Mouse (Mus musculus) testis, postnatal 10 days (tissue): Measurements from ENCODE around the gene Zc3h18.

Experiments used
- DNase-seq: peaks from one replicate; pipeline ENCODE4 v3.0.0; 2021; ENCODE audit warnings: low spot score

Gene Zc3h18

DNA sequence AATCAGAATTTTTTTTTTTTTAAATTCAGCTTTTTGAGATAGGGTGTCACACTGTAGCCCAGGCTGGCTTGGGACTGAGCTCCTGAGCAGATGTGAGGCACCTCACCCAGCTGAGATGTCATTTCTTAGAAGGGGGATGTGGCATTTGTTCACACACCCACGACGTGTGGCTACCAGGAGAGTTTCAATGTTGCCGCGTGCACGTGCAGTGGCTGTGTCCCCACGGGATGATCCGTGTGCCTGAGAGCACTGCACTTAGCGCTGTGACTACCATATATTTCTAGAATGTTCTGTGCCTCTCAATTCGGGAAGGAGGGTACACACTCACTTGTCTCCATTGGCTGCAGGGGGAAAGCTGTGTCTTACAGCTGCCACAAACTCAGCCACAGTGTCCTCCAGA, 59.7 kb downstream of the Zc3h18 start:
- no peak for DNase-seq

DNA sequence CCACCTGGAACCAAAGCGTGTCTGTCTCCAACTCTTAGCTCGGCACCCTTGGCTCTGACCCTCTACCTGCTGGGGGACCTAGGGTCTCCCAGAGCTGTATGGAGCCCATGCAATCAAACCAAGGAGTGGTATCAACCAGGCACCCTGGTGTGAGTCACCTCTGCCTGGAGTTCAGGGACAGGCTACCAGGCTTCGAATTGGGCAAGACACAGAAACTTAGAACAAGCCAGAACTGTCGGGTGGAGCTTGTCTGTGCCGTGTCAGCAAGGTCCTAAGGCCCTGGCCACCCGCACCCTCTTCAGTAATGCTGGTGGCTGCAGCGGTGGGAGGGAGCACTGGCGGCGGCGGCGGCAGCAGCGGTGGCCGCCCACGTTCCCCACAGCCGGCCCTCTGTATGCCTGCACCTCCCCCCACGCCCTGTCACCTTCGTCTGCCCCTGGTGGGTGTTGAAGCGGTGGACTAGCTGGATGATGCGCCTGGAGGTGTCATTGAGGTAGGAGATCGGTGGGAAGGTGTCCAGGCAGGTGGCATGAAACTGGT, 60.2 kb downstream of the Zc3h18 start:
- no peak for DNase-seq

- DNase-seq: no peak
Measured at GRCm38 (mm10) chr8:122437708-122438331, 61.4 kb downstream of the Zc3h18 start.

GRCm38 (mm10) chr8:122439336-122439735, 62.9 kb downstream of the Zc3h18 start:
- no peak for DNase-seq

DNA sequence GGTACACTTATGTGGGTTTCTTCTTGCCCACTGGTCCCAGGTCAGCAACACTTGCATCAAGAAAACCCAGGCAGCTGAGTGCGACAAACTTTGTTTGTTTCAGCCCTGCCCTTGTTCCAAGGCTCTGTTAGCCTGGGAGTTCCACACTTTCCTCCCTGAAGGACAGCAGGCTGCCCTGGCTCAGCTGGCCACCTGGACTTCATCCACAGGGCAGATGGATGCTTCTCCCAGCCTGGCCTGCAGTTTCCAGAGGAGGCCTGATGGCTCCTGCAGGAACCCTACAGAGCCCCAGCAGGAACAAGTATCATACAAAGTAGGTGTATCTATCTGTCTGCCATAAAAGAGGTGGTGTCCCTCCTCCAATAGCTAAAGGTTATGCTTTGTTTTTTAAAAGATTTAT, 64.9 kb downstream of the Zc3h18 start:
- no peak for DNase-seq

DNA sequence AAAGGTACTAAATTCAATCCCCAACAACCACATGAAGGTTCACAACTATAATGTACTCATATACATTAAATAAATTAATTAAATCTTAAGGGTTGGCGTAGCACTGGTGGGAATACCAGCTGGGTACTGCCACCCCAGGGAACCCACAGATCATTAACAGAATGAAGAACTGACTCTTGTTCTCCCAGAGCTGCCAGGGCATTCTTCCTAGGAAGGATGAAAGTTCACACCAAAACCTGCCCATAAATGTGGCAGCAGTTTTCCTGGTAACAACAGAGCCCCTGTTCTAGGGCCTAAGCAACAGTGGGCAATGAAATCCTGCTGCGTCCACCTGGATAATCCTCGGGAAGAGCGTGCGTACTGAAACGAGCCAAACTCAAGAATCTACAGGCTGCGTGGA, 65.9 kb downstream of the Zc3h18 start:
- no peak for DNase-seq

- DNase-seq: no peak
Measured at GRCm38 (mm10) chr8:122442781-122443180, 66.4 kb downstream of the Zc3h18 start.

DNA sequence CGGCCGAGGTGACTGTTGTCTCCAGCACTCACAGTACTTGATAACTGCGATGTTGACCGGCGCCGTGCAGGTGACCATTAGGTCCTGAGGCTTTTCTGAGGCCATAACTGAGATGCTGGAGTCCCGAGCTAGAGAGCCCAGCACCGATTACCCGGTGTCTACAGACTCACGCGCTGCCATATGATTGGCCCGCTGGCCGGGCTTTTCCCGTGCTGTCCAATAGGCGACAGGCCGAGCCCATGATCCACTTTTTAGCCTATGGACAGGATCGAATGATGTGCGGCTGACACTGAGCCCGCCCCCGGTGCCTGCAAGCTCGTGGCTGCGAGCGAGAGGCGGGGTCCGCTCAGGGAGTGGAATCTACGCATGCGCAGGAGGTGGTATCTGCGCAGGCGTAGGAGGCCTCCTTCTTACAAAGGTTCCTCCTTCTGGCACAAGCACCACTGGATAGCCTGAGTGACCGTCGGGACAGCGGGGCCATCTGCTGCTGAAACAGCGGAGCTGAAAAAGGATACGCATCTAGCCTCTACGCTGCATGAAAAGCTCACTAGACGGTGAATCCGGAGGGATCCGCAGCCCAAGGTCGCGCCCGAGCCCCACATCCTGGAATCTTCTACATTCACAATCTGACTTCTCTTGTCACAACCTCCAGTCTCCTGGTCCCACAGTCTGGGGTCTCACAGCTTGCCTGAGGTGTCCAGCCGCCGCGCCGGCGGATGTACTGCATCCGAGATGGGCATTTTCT, 67.0 kb downstream of the Zc3h18 start, which contains the start of gene Mvd:
Gene Mvd (minus strand): TSS at position 161 of the 745 bp plus-strand sequence.
- DNase-seq: peak; percentile 97

DNA sequence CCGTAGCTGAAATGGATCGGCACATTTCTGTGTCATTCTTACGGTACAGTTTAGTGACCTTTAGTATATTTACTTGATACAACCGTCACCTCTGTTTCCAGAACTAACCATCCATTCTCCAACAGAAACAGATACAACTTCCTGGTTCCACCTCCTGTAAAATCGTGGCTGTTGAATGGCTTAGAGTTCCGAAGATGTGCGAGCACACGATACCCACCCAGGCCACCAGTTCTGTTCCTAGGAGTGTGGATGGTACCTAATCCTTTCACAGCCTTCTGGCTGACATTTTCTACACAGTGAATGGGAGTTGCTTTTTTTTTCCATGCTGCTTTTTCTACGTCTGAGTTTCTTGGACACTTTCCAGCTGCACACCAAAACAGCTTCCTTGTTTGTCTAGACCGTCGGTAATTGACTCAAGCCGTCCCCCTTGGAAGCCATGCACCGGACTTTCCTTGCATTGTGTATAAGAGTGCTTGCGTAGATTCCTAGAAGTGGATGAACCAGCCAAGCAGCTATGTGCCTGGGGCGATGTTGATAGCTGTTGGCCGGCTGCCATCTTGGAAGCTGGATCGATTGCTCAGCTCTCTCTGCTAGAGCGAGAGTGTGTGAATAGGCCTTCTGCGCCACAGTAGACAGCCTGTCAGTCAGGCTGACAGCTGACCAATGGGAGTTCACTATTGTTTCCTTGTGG, 67.8 kb downstream of the Zc3h18 start:
- DNase-seq: peak; percentile 83

GRCm38 (mm10) chr8:122445203-122445602, 68.8 kb downstream of the Zc3h18 start:
- DNase-seq: no peak

GRCm38 (mm10) chr8:122451161-122451703, 74.8 kb downstream of the Zc3h18 start:
- DNase-seq: no peak

GRCm38 (mm10) chr8:122452154-122452553, 75.7 kb downstream of the Zc3h18 start:
- no peak for DNase-seq

DNA sequence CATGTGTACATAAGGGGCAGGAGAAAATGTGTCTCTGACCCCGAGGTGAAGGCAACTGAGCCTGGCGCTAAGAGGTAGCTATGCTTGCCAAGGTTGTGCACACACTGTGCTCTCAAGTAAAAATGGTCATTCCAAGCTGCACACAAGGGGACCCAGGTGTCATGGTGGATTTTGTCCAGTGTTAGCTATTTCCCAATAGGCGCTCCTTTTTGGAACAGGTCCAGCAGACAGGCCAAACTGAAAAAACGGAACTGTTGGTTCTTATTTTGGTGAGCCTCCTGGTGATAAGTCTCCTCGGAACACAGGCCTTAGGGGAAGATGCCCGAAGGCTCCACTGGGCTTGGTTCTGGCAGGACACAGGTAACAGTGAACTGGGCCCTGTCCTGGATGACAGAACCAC, 78.0 kb downstream of the Zc3h18 start:
- no peak for DNase-seq

DNA sequence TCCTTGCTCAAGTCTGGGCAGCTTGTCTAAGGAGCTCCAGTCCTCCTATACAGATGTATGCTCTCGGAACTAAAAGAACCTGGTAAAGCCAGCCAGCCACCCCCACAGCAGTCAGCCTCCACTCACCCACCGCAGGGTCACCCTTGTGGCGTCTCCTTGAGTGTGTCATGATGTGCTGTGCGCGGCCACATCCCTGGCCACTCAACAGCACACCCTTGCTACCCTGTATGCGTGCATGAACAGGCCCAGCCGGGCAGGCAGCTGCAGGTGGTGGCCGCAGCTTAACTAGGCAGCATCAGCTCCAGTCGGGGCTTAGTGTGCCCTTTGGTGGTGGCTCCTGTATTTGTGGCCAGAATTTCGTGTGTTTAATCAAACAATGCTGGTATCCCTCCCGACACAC, 80.8 kb downstream of the Zc3h18 start:
- DNase-seq: no peak

GRCm38 (mm10) chr8:122459218-122459900, 83.0 kb downstream of the Zc3h18 start:
- DNase-seq: no peak

- no peak for DNase-seq
Measured at GRCm38 (mm10) chr8:122459990-122460389, 83.6 kb downstream of the Zc3h18 start.

GRCm38 (mm10) chr8:122460524-122461472, 84.4 kb downstream of the Zc3h18 start, which contains the start of gene Snai3:
Gene Snai3, minus strand, starts transcription at chr8:122460733.
- peak; percentile 77 for DNase-seq

DNA sequence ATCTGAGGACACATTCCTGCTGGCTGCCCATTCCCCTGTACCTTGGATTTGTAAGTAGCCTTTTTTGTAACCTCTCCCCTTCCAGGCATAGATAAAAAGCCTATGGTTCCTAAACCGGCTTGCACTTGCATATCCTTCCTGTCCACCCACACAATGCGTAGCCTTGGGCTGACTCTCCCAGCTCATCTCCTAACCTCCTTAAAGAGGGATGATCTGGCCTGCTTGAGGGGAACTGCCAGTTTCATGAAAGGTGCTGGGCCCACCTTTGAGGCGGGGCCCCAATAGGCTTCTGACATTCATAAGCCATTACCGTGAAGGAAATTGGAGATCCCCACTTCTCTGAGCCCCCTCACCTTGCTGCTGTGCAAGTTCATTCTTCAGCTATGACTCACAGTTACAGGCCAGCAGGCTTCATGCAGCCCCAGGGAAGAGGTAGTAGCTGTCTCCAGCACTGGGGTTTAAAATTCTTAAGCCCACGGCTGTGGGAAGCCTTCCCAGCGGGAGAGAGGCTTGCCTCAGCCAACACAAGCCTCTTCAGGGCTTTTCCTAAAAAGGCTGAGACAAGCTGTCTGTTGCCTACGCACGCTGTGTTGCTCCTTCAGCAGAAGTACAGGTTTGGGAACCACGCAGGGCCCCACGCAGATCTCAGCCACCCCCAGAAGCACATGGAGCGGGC, 85.2 kb downstream of the Zc3h18 start:
- DNase-seq: no peak

DNA sequence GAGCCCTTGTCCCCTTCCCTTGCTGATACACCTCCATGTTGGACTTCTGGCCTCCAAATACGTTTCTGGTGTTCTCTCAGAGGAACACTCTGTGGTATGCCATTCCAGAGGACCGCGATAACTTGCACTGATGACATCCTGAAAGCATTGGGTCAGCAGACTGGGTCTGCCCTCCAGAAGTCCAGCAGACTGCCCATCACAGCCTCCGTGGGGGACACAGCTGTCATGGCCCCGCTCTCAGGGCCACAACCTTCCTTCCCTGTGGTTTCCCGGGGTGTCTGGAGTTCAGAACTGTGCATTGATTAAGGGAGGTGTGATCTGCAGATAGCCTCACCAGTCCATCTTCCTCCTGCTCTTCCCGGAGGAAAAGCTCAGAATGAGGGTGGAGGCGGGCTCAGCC, 86.1 kb downstream of the Zc3h18 start:
- no peak for DNase-seq
